ENCODE assay signal across 8 mouse cellular contexts in genomic region chr19:31971998-31972397, GRCm38 (mm10).
DNase-seq lines count a peak whose midpoint lies in the region; ATAC-seq lines count a peak whose summit lies in the region.

No protein-coding gene starts in this region.

- peak; percentile 88 for DNase-seq in MN1 (ENCODE audit: low spot score)
- peak; percentile 72 to 78 for DNase-seq in cerebellum, adult 18-20 months
- peak; percentile 93 to 94 for DNase-seq in layer of hippocampus, postnatal 10 days (ENCODE audit: low spot score in 2 of 2)
- peak; percentile 84 for DNase-seq in lung, postnatal 36 days
- DNase-seq in retina, postnatal 1 day, result peak; percentile 87
- peak; percentile 95 for DNase-seq in thymus, postnatal 4 days

- no peak overlapping the region for H3K4me3 ChIP-seq in hindbrain, embryonic 13.5 days

- H3K4me2 ChIP-seq in hindbrain, embryonic 13.5 days, result no peak overlapping the region

- ATAC-seq in frontal cortex, adult (ENCODE audit: low TSS enrichment), result peak; percentile 98
- peak; percentile 89 for ATAC-seq in hindbrain, embryonic 13.5 days (ENCODE audit: low FRiP score)

- H3K27ac ChIP-seq in hindbrain, embryonic 13.5 days, result no peak overlapping the region

- WGBS in hindbrain, embryonic 13.5 days, result 9% methylated on average over 6 of the region's 6 CpGs

- H3K27me3 ChIP-seq in hindbrain, embryonic 13.5 days, result peaks cover 4% of the 10 kb centered on the region; the same call in 1 of the 2 replicates

- H3K9me3 ChIP-seq in hindbrain, embryonic 13.5 days, result no peaks in the 10 kb centered on the region

- no peak overlapping the region for H3K9ac ChIP-seq in hindbrain, embryonic 13.5 days

- no peaks in the 10 kb centered on the region for H3K4me1 ChIP-seq in hindbrain, embryonic 13.5 days (replicated peaks)

- no peaks in the 10 kb centered on the region for H3K36me3 ChIP-seq in hindbrain, embryonic 13.5 days
